ENCODE assay signal across 26 mouse cellular contexts in genomic region chr13:47063985-47064760, GRCm38 (mm10). TPM values are rescaled to one million over a fixed set of nuclear protein-coding genes. Genes with fewer than 3 reads are reported as not detected.
DNase-seq lines count a peak whose midpoint lies in the region; ATAC-seq and TF ChIP-seq lines count a peak whose summit lies in the region.
"Had no signal": no experiment of that assay in that cellular context is flagged by ENCODE, and none has a peak within 500 bp of the region (broad histone marks: within the 10 kb centered on the region; RNA-seq: fewer than 3 reads in every experiment).

No protein-coding gene starts in this region.

- H3K4me1 ChIP-seq in forebrain, embryonic 11.5 days (replicated peaks; ENCODE audit: control insufficient read depth, insufficient read depth, low read length), result no peaks in the 10 kb centered on the region
- H3K4me1 ChIP-seq in forebrain, embryonic 12.5 days, result no peaks in the 10 kb centered on the region
- peaks cover 4% of the 10 kb centered on the region for H3K4me1 ChIP-seq in lung, embryonic 16.5 days (replicated peaks; ENCODE audit: control insufficient read depth, insufficient read depth, low read length)
- no peaks in the 10 kb centered on the region for H3K4me1 ChIP-seq in forebrain, postnatal 0 days (ENCODE audit: insufficient read depth)
- H3K4me1 ChIP-seq: forebrain, embryonic 15.5 days; heart, embryonic 12.5 days; hindbrain, embryonic 15.5 days; liver, embryonic 13.5 days; midbrain, embryonic 13.5 days; neural tube, embryonic 12.5 days had no signal

- no peak overlapping the region for H3K4me2 ChIP-seq in forebrain, embryonic 11.5 days (ENCODE audit: low read depth, low read length, severe bottlenecking)
- H3K4me2 ChIP-seq in forebrain, embryonic 12.5 days, result no peak overlapping the region
- H3K4me2 ChIP-seq in lung, embryonic 16.5 days (ENCODE audit: low read depth, low read length), result no peak overlapping the region
- no peak overlapping the region for H3K4me2 ChIP-seq in forebrain, postnatal 0 days (ENCODE audit: low read depth)
- H3K4me2 ChIP-seq: forebrain, embryonic 15.5 days; heart, embryonic 12.5 days; hindbrain, embryonic 15.5 days; liver, embryonic 13.5 days; midbrain, embryonic 13.5 days; neural tube, embryonic 12.5 days had no signal

- H3K27me3 ChIP-seq in forebrain, embryonic 11.5 days (ENCODE audit: control insufficient read depth, insufficient read depth, low read length), result no peaks in the 10 kb centered on the region
- no peaks in the 10 kb centered on the region for H3K27me3 ChIP-seq in forebrain, embryonic 12.5 days
- H3K27me3 ChIP-seq in lung, embryonic 16.5 days (ENCODE audit: control insufficient read depth, insufficient read depth, low read depth, low read length), result no peaks in the 10 kb centered on the region
- no peaks in the 10 kb centered on the region for H3K27me3 ChIP-seq in forebrain, postnatal 0 days (ENCODE audit: insufficient read depth, low read length)
- H3K27me3 ChIP-seq: forebrain, embryonic 15.5 days; heart, embryonic 12.5 days; hindbrain, embryonic 15.5 days; liver, embryonic 13.5 days; midbrain, embryonic 13.5 days; neural tube, embryonic 12.5 days had no signal

- no peak overlapping the region for H3K27ac ChIP-seq in forebrain, embryonic 11.5 days (ENCODE audit: low read depth, low read length)
- H3K27ac ChIP-seq in forebrain, embryonic 12.5 days, result no peak overlapping the region
- H3K27ac ChIP-seq in lung, embryonic 16.5 days (ENCODE audit: low read length), result peak overlapping the region; percentile 29; the same call in 1 of the 2 replicates
- H3K27ac ChIP-seq in forebrain, postnatal 0 days (ENCODE audit: low read depth, low read length), result no peak overlapping the region
- H3K27ac ChIP-seq: forebrain, embryonic 15.5 days; hindbrain, embryonic 15.5 days; left cerebral cortex, adult 2 months; liver, embryonic 13.5 days; midbrain, embryonic 13.5 days; neural tube, embryonic 12.5 days had no signal

- no peak overlapping the region for H3K4me3 ChIP-seq in forebrain, embryonic 11.5 days (ENCODE audit: low read depth, low read length)
- H3K4me3 ChIP-seq in forebrain, embryonic 12.5 days (replicated peaks), result no peak overlapping the region
- H3K4me3 ChIP-seq in lung, embryonic 16.5 days (ENCODE audit: low read length), result no peak overlapping the region
- H3K4me3 ChIP-seq in forebrain, postnatal 0 days (ENCODE audit: low read depth, low read length), result no peak overlapping the region
- H3K4me3 ChIP-seq: erythroblast, embryonic 14.5 days; forebrain, embryonic 15.5 days; heart, embryonic 12.5 days; hindbrain, embryonic 15.5 days; left cerebral cortex, adult 2 months; liver, embryonic 13.5 days; midbrain, embryonic 13.5 days; neural tube, embryonic 12.5 days had no signal

- no peak for TF ChIP-seq CTCF in forebrain, postnatal 0 days (IDR thresholded peaks at IDR 0.05; ENCODE audit: low read depth)

- WGBS in forebrain, embryonic 11.5 days, result 90% methylated on average over 15 of the region's 15 CpGs
- 91% methylated on average over 15 of the region's 15 CpGs for WGBS in forebrain, embryonic 12.5 days
- 42% methylated on average over 15 of the region's 15 CpGs for WGBS in lung, embryonic 16.5 days
- WGBS in forebrain, postnatal 0 days, result 77% methylated on average over 15 of the region's 15 CpGs

- H3K36me3 ChIP-seq in forebrain, embryonic 11.5 days (ENCODE audit: control insufficient read depth, insufficient read depth, low read length), result no peaks in the 10 kb centered on the region; the same call in 1 of the 2 replicates
- peaks cover 62% of the 10 kb centered on the region for H3K36me3 ChIP-seq in forebrain, embryonic 12.5 days (replicated peaks)
- peaks cover 3% of the 10 kb centered on the region for H3K36me3 ChIP-seq in lung, embryonic 16.5 days (ENCODE audit: control insufficient read depth, insufficient read depth, low read length)
- peaks cover 63% of the 10 kb centered on the region for H3K36me3 ChIP-seq in forebrain, postnatal 0 days (ENCODE audit: insufficient read depth)

- no peak for ATAC-seq in forebrain, embryonic 11.5 days (replicated peaks; ENCODE audit: low FRiP score)
- ATAC-seq in forebrain, embryonic 12.5 days (ENCODE audit: low FRiP score), result no peak
- ATAC-seq in lung, embryonic 16.5 days (ENCODE audit: low read depth), result peak; percentile 82
- peak; percentile 63; the same call in 1 of the 2 replicates for ATAC-seq in megakaryocyte-erythroid progenitor cell, adult 5-6 weeks (replicated peaks; ENCODE audit: low FRiP score, low TSS enrichment, poor library complexity, severe bottlenecking)
- ATAC-seq in forebrain, postnatal 0 days, result no peak
- ATAC-seq: activated CD4-positive, CD25-positive, alpha-beta regulatory T cell, adult 4 months; CD4-positive, CD25-positive, alpha-beta regulatory T cell, adult 4 months; forebrain, embryonic 15.5 days; intestine, postnatal 0 days; midbrain, embryonic 13.5 days had no signal

- no peaks in the 10 kb centered on the region for H3K9me3 ChIP-seq in forebrain, embryonic 11.5 days (ENCODE audit: control insufficient read depth, low read length)
- no peaks in the 10 kb centered on the region for H3K9me3 ChIP-seq in forebrain, embryonic 12.5 days
- no peaks in the 10 kb centered on the region for H3K9me3 ChIP-seq in lung, embryonic 16.5 days (ENCODE audit: control insufficient read depth, low read length)
- H3K9me3 ChIP-seq in forebrain, postnatal 0 days (ENCODE audit: low read length), result no peaks in the 10 kb centered on the region
- H3K9me3 ChIP-seq: forebrain, embryonic 15.5 days; heart, embryonic 12.5 days; hindbrain, embryonic 15.5 days; liver, embryonic 13.5 days; midbrain, embryonic 13.5 days; neural tube, embryonic 12.5 days had no signal

- peak; percentile 45 for DNase-seq in forebrain, embryonic 11.5 days (ENCODE audit: low spot score)
- peak; percentile 36 to 37 for DNase-seq in kidney, postnatal 4 days
- no peak for DNase-seq in kidney, adult 11 months
- DNase-seq in forebrain, postnatal 0 days, result no peak
- DNase-seq in spleen, postnatal 10 days (ENCODE audit: low spot score in 2 of 2), result no peak
- DNase-seq: adrenal gland, postnatal 36 days; cerebellum, adult 18-20 months; cerebellum, postnatal 36 days; gastrocnemius, postnatal 25 days; heart, postnatal 14 days; kidney, postnatal 25 days; left cerebral cortex, postnatal 4 days; liver, embryonic 13.5 days had no signal

- no peak overlapping the region for H3K9ac ChIP-seq in forebrain, embryonic 11.5 days (ENCODE audit: low read length)
- H3K9ac ChIP-seq in forebrain, embryonic 12.5 days, result no peak overlapping the region
- H3K9ac ChIP-seq in lung, embryonic 16.5 days (ENCODE audit: low read length), result no peak overlapping the region
- no peak overlapping the region for H3K9ac ChIP-seq in forebrain, postnatal 0 days
- H3K9ac ChIP-seq: forebrain, embryonic 15.5 days; heart, embryonic 12.5 days; hindbrain, embryonic 15.5 days; liver, embryonic 13.5 days; midbrain, embryonic 13.5 days; neural tube, embryonic 12.5 days had no signal

RNA-seq across cellular contexts. Expression of gene Tpmt, which starts 19.6 kb away (rescaled TPM):
- 31.7 and 34.2 TPM in 2 replicates for polyA plus RNA-seq in forebrain, embryonic 11.5 days (2014; fragmentation: Nextera tagmentation; extraction: Ambion mirVana)
- 32.4 and 32.9 TPM in 2 replicates for polyA plus RNA-seq in forebrain, embryonic 12.5 days (2016; fragmentation: Nextera tagmentation; extraction: Ambion mirVana)
- 22.6 and 24.8 TPM in 2 replicates for polyA plus RNA-seq in lung, embryonic 16.5 days (2015; fragmentation: Nextera tagmentation; extraction: Ambion mirVana)
- total RNA-seq in megakaryocyte-erythroid progenitor cell, adult 5-6 weeks (2014; fragmentation: Nextera tagmentation), result 13.5 and 21.9 TPM in 2 replicates
- 2.3 and 4.4 TPM in 2 replicates for total RNA-seq in megakaryocyte-erythroid progenitor cell, adult 5-6 weeks (2017)
- total RNA-seq in forebrain, postnatal 0 days (2014; rRNA removed), result 13.2 and 13.6 TPM in 2 replicates
- polyA plus RNA-seq in forebrain, postnatal 0 days (2015; fragmentation: Nextera tagmentation; extraction: Ambion mirVana), result 8.6 and 11.1 TPM in 2 replicates
- polyA plus RNA-seq: erythroblast, embryonic 14.5 days had no signal

RNA-seq across cellular contexts. Expression of gene Kdm1b, which starts 20.9 kb away (rescaled TPM):
- 20.4 and 21.1 TPM in 2 replicates for polyA plus RNA-seq in forebrain, embryonic 11.5 days (2014; fragmentation: Nextera tagmentation; extraction: Ambion mirVana)
- polyA plus RNA-seq in forebrain, embryonic 12.5 days (2016; fragmentation: Nextera tagmentation; extraction: Ambion mirVana), result 22.9 and 23.9 TPM in 2 replicates
- 10.7 and 11.5 TPM in 2 replicates for polyA plus RNA-seq in lung, embryonic 16.5 days (2015; fragmentation: Nextera tagmentation; extraction: Ambion mirVana)
- total RNA-seq in megakaryocyte-erythroid progenitor cell, adult 5-6 weeks (2014; fragmentation: Nextera tagmentation), result 7.4 and 17.9 TPM in 2 replicates
- total RNA-seq in megakaryocyte-erythroid progenitor cell, adult 5-6 weeks (2017), result 8.1 and 16.4 TPM in 2 replicates
- total RNA-seq in forebrain, postnatal 0 days (2014; rRNA removed), result 27.2 and 28.9 TPM in 2 replicates
- 12.5 and 13.9 TPM in 2 replicates for polyA plus RNA-seq in forebrain, postnatal 0 days (2015; fragmentation: Nextera tagmentation; extraction: Ambion mirVana)

RNA-seq across cellular contexts. Expression of gene Dek, which starts 41.8 kb away (rescaled TPM):
- polyA plus RNA-seq in forebrain, embryonic 11.5 days (2014; fragmentation: Nextera tagmentation; extraction: Ambion mirVana), result 434 and 453 TPM in 2 replicates
- polyA plus RNA-seq in forebrain, embryonic 12.5 days (2016; fragmentation: Nextera tagmentation; extraction: Ambion mirVana), result 419 and 427 TPM in 2 replicates
- polyA plus RNA-seq in lung, embryonic 16.5 days (2015; fragmentation: Nextera tagmentation; extraction: Ambion mirVana), result 221 and 256 TPM in 2 replicates
- 281 TPM in 2 replicates for total RNA-seq in megakaryocyte-erythroid progenitor cell, adult 5-6 weeks (2014; fragmentation: Nextera tagmentation)
- total RNA-seq in megakaryocyte-erythroid progenitor cell, adult 5-6 weeks (2017), result 706 and 810 TPM in 2 replicates
- 56.9 and 70.0 TPM in 2 replicates for total RNA-seq in forebrain, postnatal 0 days (2014; rRNA removed)
- polyA plus RNA-seq in forebrain, postnatal 0 days (2015; fragmentation: Nextera tagmentation; extraction: Ambion mirVana), result 85.3 and 118 TPM in 2 replicates

RNA-seq across cellular contexts. Expression of gene Nhlrc1, which starts 49.5 kb away (rescaled TPM):
- polyA plus RNA-seq in forebrain, embryonic 11.5 days (2014; fragmentation: Nextera tagmentation; extraction: Ambion mirVana), result 5.3 and 6.9 TPM in 2 replicates
- polyA plus RNA-seq in forebrain, embryonic 12.5 days (2016; fragmentation: Nextera tagmentation; extraction: Ambion mirVana), result 7.1 and 7.2 TPM in 2 replicates
- 2.6 and 2.8 TPM in 2 replicates for polyA plus RNA-seq in lung, embryonic 16.5 days (2015; fragmentation: Nextera tagmentation; extraction: Ambion mirVana)
- 0.90 and 2.1 TPM in 2 replicates for total RNA-seq in megakaryocyte-erythroid progenitor cell, adult 5-6 weeks (2014; fragmentation: Nextera tagmentation)
- total RNA-seq in megakaryocyte-erythroid progenitor cell, adult 5-6 weeks (2017), result 0.75 and 0.80 TPM in 2 replicates
- total RNA-seq in forebrain, postnatal 0 days (2014; rRNA removed), result 14.3 and 15.4 TPM in 2 replicates
- 12.5 and 17.0 TPM in 2 replicates for polyA plus RNA-seq in forebrain, postnatal 0 days (2015; fragmentation: Nextera tagmentation; extraction: Ambion mirVana)
- polyA plus RNA-seq: erythroblast, embryonic 14.5 days had no signal

RNA-seq across cellular contexts. Expression of gene Rnf144b, which starts 58.3 kb away (rescaled TPM):
- 0.73 and 0.80 TPM in 2 replicates for polyA plus RNA-seq in forebrain, embryonic 11.5 days (2014; fragmentation: Nextera tagmentation; extraction: Ambion mirVana)
- polyA plus RNA-seq in forebrain, embryonic 12.5 days (2016; fragmentation: Nextera tagmentation; extraction: Ambion mirVana), result 0.24 and 0.56 TPM in 2 replicates
- polyA plus RNA-seq in lung, embryonic 16.5 days (2015; fragmentation: Nextera tagmentation; extraction: Ambion mirVana), result 1.4 and 1.5 TPM in 2 replicates
- 0.46 and 0.54 TPM in 2 replicates for total RNA-seq in megakaryocyte-erythroid progenitor cell, adult 5-6 weeks (2014; fragmentation: Nextera tagmentation)
- 0.89 and 1.3 TPM in 2 replicates for total RNA-seq in megakaryocyte-erythroid progenitor cell, adult 5-6 weeks (2017)
- total RNA-seq in forebrain, postnatal 0 days (2014; rRNA removed), result 2.3 and 4.0 TPM in 2 replicates
- 1.3 and 1.5 TPM in 2 replicates for polyA plus RNA-seq in forebrain, postnatal 0 days (2015; fragmentation: Nextera tagmentation; extraction: Ambion mirVana)
- polyA plus RNA-seq: erythroblast, embryonic 14.5 days had no signal

Comparison
In these comparisons a context has a peak if more than half of its experiments do, and no peak if none do; other contexts are left out.
1. DNase-seq: peak in forebrain, embryonic 11.5 days (single experiment) and kidney, postnatal 4 days (2 of 2); none in kidney, adult 11 months (single experiment), forebrain, postnatal 0 days (single experiment) and spleen, postnatal 10 days (0 of 2).
2. ATAC-seq: peak in lung, embryonic 16.5 days (single experiment) and megakaryocyte-erythroid progenitor cell, adult 5-6 weeks (single experiment); none in forebrain, embryonic 11.5 days (single experiment), forebrain, embryonic 12.5 days (single experiment) and forebrain, postnatal 0 days (single experiment).